Mouse (Mus musculus): ENCODE results near the gene Rab11b.

GRCm38 (mm10) chr17:33749451-33749850, 10.9 kb downstream of the Rab11b start:
- TF ChIP-seq CTCF (conservative IDR thresholded peaks at IDR 0.05; ENCODE audit: low read length) (no peak), POU5F1 (IDR thresholded peaks at IDR 0.05; ENCODE audit: borderline replicate concordance, low read length) (no peak), NANOG (IDR thresholded peaks at IDR 0.05; ENCODE audit: borderline replicate concordance, low read length) (no peak)

All from E14TG2a.4 (cell line).